23 mouse cellular contexts compared by ENCODE assay signal in genomic region chr2:160850360-160850759, GRCm38 (mm10). TPM values are rescaled to one million over a fixed set of nuclear protein-coding genes. Genes with fewer than 3 reads are reported as not detected.
DNase-seq lines count a peak whose midpoint lies in the region; ATAC-seq and TF ChIP-seq lines count a peak whose summit lies in the region.
"Had no signal": no experiment of that assay in that cellular context is flagged by ENCODE, and none has a peak within 500 bp of the region (broad histone marks: within the 10 kb centered on the region; RNA-seq: fewer than 3 reads in every experiment).

No protein-coding gene starts in this region.

- WGBS in kidney, adult 2 months = 62% methylated on average over 3 of the region's 3 CpGs
- WGBS in liver, postnatal 0 days (ENCODE audit: insufficient replicate concordance) = 63% methylated on average over 3 of the region's 3 CpGs

- H3K27ac ChIP-seq in kidney, adult 2 months (ENCODE audit: insufficient read depth, low read depth, low read length) = 0 out of 2 replicates have a peak overlapping the region, but pooled peaks have one; percentile 17
- peak overlapping the region; percentile 58; the same call in 1 of the 2 replicates for H3K27ac ChIP-seq in liver, postnatal 0 days (ENCODE audit: low read depth)
- H3K27ac ChIP-seq: embryonic facial prominence, embryonic 13.5 days; forebrain, embryonic 12.5 days; heart, embryonic 15.5 days; hindbrain, embryonic 10.5 days; hindbrain, embryonic 14.5 days had no signal

- H3K4me2 ChIP-seq in liver, postnatal 0 days (ENCODE audit: low read depth, low read length) = no peak overlapping the region
- H3K4me2 ChIP-seq: embryonic facial prominence, embryonic 13.5 days; forebrain, embryonic 12.5 days; heart, embryonic 11.5 days; heart, embryonic 15.5 days; hindbrain, embryonic 14.5 days had no signal

- TF ChIP-seq POLR2A in kidney, adult 2 months (IDR thresholded peaks at IDR 0.05; ENCODE audit: low read depth, low read length) = no peak

- peaks cover 33% of the 10 kb centered on the region for H3K4me1 ChIP-seq in kidney, adult 2 months (ENCODE audit: control insufficient read depth, insufficient read depth, low read length)
- H3K4me1 ChIP-seq in liver, postnatal 0 days (ENCODE audit: insufficient read depth) = peaks cover 12% of the 10 kb centered on the region
- H3K4me1 ChIP-seq: embryonic facial prominence, embryonic 13.5 days; forebrain, embryonic 12.5 days; hindbrain, embryonic 10.5 days had no signal

- H3K9me3 ChIP-seq in liver, postnatal 0 days (ENCODE audit: low read length) = no peaks in the 10 kb centered on the region
- H3K9me3 ChIP-seq: embryonic facial prominence, embryonic 13.5 days; forebrain, embryonic 12.5 days; G1E; heart, embryonic 15.5 days; hindbrain, embryonic 10.5 days had no signal

- peak; percentile 30 to 33 for DNase-seq in adrenal gland, postnatal 36 days
- no peak for DNase-seq in adrenal gland, postnatal 4 days (ENCODE audit: low spot score in 2 of 2)
- DNase-seq in kidney, adult 2 months = peak; percentile 61
- DNase-seq in kidney, adult 18-20 months = no peak
- no peak for DNase-seq in liver, postnatal 0 days
- DNase-seq in liver = no peak
- peak; percentile 40 for DNase-seq in NIH3T3 (ENCODE audit: low read depth)
- DNase-seq: B cell, adult 2 months; cerebellum, adult 9-11 months; cerebellum, postnatal 36 days; gastrocnemius, postnatal 25 days; heart, adult 2 months; heart, postnatal 14 days had no signal

- H3K27me3 ChIP-seq in kidney, adult 2 months (replicated peaks; ENCODE audit: control insufficient read depth, insufficient read depth, low read length) = no peaks in the 10 kb centered on the region
- no peaks in the 10 kb centered on the region for H3K27me3 ChIP-seq in liver, postnatal 0 days (ENCODE audit: insufficient read depth, low read length)
- H3K27me3 ChIP-seq: embryonic facial prominence, embryonic 13.5 days; forebrain, embryonic 12.5 days; heart, embryonic 15.5 days had no signal

- H3K9ac ChIP-seq in liver, postnatal 0 days (replicated peaks) = no peak overlapping the region
- H3K9ac ChIP-seq: embryonic facial prominence, embryonic 13.5 days; forebrain, embryonic 12.5 days; heart, embryonic 15.5 days; hindbrain, embryonic 14.5 days had no signal

- no peak for TF ChIP-seq CTCF in kidney, adult 2 months (conservative IDR thresholded peaks at IDR 0.05; ENCODE audit: insufficient read depth, insufficient read length, low read depth, low read length)
- no peak for TF ChIP-seq CTCF in liver, postnatal 0 days (IDR thresholded peaks at IDR 0.05; ENCODE audit: low read depth)

- no peaks in the 10 kb centered on the region; the same call in 1 of the 2 replicates for H3K36me3 ChIP-seq in kidney, adult 2 months (ENCODE audit: control insufficient read depth, insufficient read depth, low read length)
- H3K36me3 ChIP-seq in liver, postnatal 0 days (replicated peaks; ENCODE audit: insufficient read depth, low read length) = no peaks in the 10 kb centered on the region
- H3K36me3 ChIP-seq: embryonic facial prominence, embryonic 13.5 days; forebrain, embryonic 12.5 days; G1E; heart, embryonic 15.5 days; hindbrain, embryonic 10.5 days had no signal

- peak; percentile 84 for ATAC-seq in liver, postnatal 0 days
- ATAC-seq: CD4-positive, CD25-positive, alpha-beta regulatory T cell, adult 4 months; forebrain, embryonic 16.5 days; intestine, embryonic 16.5 days had no signal

- TF ChIP-seq EP300 in liver, postnatal 0 days (IDR thresholded peaks at IDR 0.05; ENCODE audit: low read depth) = no peak

- no peak overlapping the region for H3K4me3 ChIP-seq in kidney, adult 2 months (ENCODE audit: insufficient read depth, low read depth, low read length)
- no peak overlapping the region for H3K4me3 ChIP-seq in liver, postnatal 0 days (ENCODE audit: low read depth, low read length)
- H3K4me3 ChIP-seq: embryonic facial prominence, embryonic 13.5 days; forebrain, embryonic 12.5 days; heart, adult 2 months; heart, embryonic 15.5 days; hindbrain, embryonic 10.5 days had no signal

RNA-seq across cellular contexts. Expression of gene Zhx3, which starts 22.4 kb away (rescaled TPM):
- 100 to 1,000 TPM in 1 of 2 experiments, 10 to 100 TPM in 1; 60.4 to 116 TPM for total RNA-seq in adrenal gland, postnatal 36 days (2021)
- 10 to 100 TPM; 71.5 to 73.3 TPM for total RNA-seq in adrenal gland, postnatal 4 days (2021)
- polyA plus RNA-seq in kidney, adult 2 months (2012; rRNA removed) = 16.9 and 18.7 TPM in 2 replicates
- polyA plus RNA-seq in liver, postnatal 0 days (2015; fragmentation: Nextera tagmentation; extraction: Ambion mirVana) = 4.1 and 6.0 TPM in 2 replicates

RNA-seq across cellular contexts. Expression of gene Lpin3, which starts 30.1 kb away (rescaled TPM):
- 10 to 100 TPM; 22.9 to 71.7 TPM for total RNA-seq in adrenal gland, postnatal 36 days (2021)
- total RNA-seq in adrenal gland, postnatal 4 days (2021) = 10 to 100 TPM; 44.6 to 45.1 TPM
- 8.4 and 10.1 TPM in 2 replicates for polyA plus RNA-seq in kidney, adult 2 months (2012; rRNA removed)
- 0.91 and 1.2 TPM in 2 replicates for polyA plus RNA-seq in liver, postnatal 0 days (2015; fragmentation: Nextera tagmentation; extraction: Ambion mirVana)
- polyA plus RNA-seq: forebrain, embryonic 16.5 days had no signal

Comparison
In these comparisons a context has a peak if more than half of its experiments do, and no peak if none do; other contexts are left out.
1. DNase-seq: peak in adrenal gland, postnatal 36 days (2 of 2), kidney, adult 2 months (single experiment) and NIH3T3 (single experiment); none in adrenal gland, postnatal 4 days (0 of 2), kidney, adult 18-20 months (single experiment), liver, postnatal 0 days (single experiment) and liver (single experiment).